In genomic region chr11:68399548-68400020, GRCm38 (mm10) we compare ENCODE assay signal across 9 mouse cellular contexts. TPM values are rescaled to one million over a fixed set of nuclear protein-coding genes. Genes with fewer than 3 reads are reported as not detected.
A peak's percentile ranks its signal among the peaks of the same experiment; 100 is the strongest.
DNase-seq lines count a peak whose midpoint lies in the region; ATAC-seq lines count a peak whose summit lies in the region.
"Had no signal": no experiment of that assay in that cellular context is flagged by ENCODE, and none has a peak within 500 bp of the region (broad histone marks: within the 10 kb centered on the region; RNA-seq: fewer than 3 reads in every experiment).

No protein-coding gene starts in this region.

- peak overlapping the region; percentile 83 for H3K9ac ChIP-seq in heart, embryonic 13.5 days
- H3K9ac ChIP-seq in neural tube, embryonic 13.5 days, result peak overlapping the region; percentile 74

- H3K4me2 ChIP-seq in heart, embryonic 13.5 days, result peak overlapping the region; percentile 94
- H3K4me2 ChIP-seq in neural tube, embryonic 13.5 days, result peak overlapping the region; percentile 89

- peaks cover 24% of the 10 kb centered on the region for H3K4me1 ChIP-seq in heart, embryonic 13.5 days
- peaks cover 27% of the 10 kb centered on the region for H3K4me1 ChIP-seq in neural tube, embryonic 13.5 days (replicated peaks)

- H3K27me3 ChIP-seq in heart, embryonic 13.5 days (replicated peaks), result peaks cover 93% of the 10 kb centered on the region
- H3K27me3 ChIP-seq in neural tube, embryonic 13.5 days, result peaks cover 86% of the 10 kb centered on the region
- H3K27me3 ChIP-seq: Patski had no signal

- peak overlapping the region; percentile 65 for H3K4me3 ChIP-seq in heart, embryonic 13.5 days
- peak overlapping the region; percentile 52 for H3K4me3 ChIP-seq in neural tube, embryonic 13.5 days

- no peaks in the 10 kb centered on the region for H3K36me3 ChIP-seq in heart, embryonic 13.5 days
- no peaks in the 10 kb centered on the region for H3K36me3 ChIP-seq in neural tube, embryonic 13.5 days

- DNase-seq in layer of hippocampus, adult 11-12 months (ENCODE audit: low spot score), result peak; percentile 9
- DNase-seq in layer of hippocampus, adult 9-10 months (ENCODE audit: low spot score), result no peak
- DNase-seq in brain, embryonic 18.5 days (ENCODE audit: low read depth, low spot score), result peak; percentile 51
- DNase-seq in layer of hippocampus, postnatal 14 days (ENCODE audit: low spot score in 2 of 2), result peak; percentile 27 to 41
- no peak for DNase-seq in ovary, postnatal 10 days (ENCODE audit: low spot score)

- WGBS in heart, embryonic 13.5 days, result under 1% methylated on average over 43 of the region's 47 CpGs
- WGBS in neural tube, embryonic 13.5 days, result under 1% methylated on average over 47 of the region's 47 CpGs

- ATAC-seq in heart, embryonic 13.5 days (ENCODE audit: extremely low read depth, insufficient number of reproducible peaks, low FRiP score, low TSS enrichment), result no peak
- peak; percentile 89 for ATAC-seq in neural tube, embryonic 13.5 days (ENCODE audit: low read depth)
- ATAC-seq in cerebellum, adult (ENCODE audit: insufficient number of reproducible peaks, low FRiP score, low TSS enrichment), result no peak

- peak overlapping the region; percentile 62 for H3K27ac ChIP-seq in heart, embryonic 13.5 days (replicated peaks)
- peak overlapping the region; percentile 72 for H3K27ac ChIP-seq in neural tube, embryonic 13.5 days (replicated peaks)

- H3K9me3 ChIP-seq in heart, embryonic 13.5 days, result peaks cover 8% of the 10 kb centered on the region; the same call in 1 of the 2 replicates
- no peaks in the 10 kb centered on the region for H3K9me3 ChIP-seq in neural tube, embryonic 13.5 days

RNA-seq across cellular contexts. Expression of gene Ntn1, which starts 1.0 kb away (rescaled TPM):
- 19.2 and 19.3 TPM in 2 replicates for polyA plus RNA-seq in heart, embryonic 13.5 days (2015; fragmentation: Nextera tagmentation; extraction: Ambion mirVana)
- 1 to 10 TPM; 7.1 to 7.4 TPM for total RNA-seq in layer of hippocampus, postnatal 14 days (2021)
- 31.3 and 35.3 TPM in 2 replicates for polyA plus RNA-seq in neural tube, embryonic 13.5 days (2015; fragmentation: Nextera tagmentation; extraction: Ambion mirVana)

RNA-seq across cellular contexts. Expression of gene Pik3r5, which starts 32.3 kb away (rescaled TPM):
- 0.23 and 0.39 TPM in 2 replicates for polyA plus RNA-seq in heart, embryonic 13.5 days (2015; fragmentation: Nextera tagmentation; extraction: Ambion mirVana)
- total RNA-seq in layer of hippocampus, postnatal 14 days (2021), result 1 to 10 TPM; 1.6 to 2.0 TPM
- 1.3 and 1.6 TPM in 2 replicates for polyA plus RNA-seq in neural tube, embryonic 13.5 days (2015; fragmentation: Nextera tagmentation; extraction: Ambion mirVana)

Comparison
In these comparisons a context has a peak if more than half of its experiments do, and no peak if none do; other contexts are left out.
1. DNase-seq: peak in layer of hippocampus, adult 11-12 months (single experiment), brain, embryonic 18.5 days (single experiment) and layer of hippocampus, postnatal 14 days (2 of 2); none in layer of hippocampus, adult 9-10 months (single experiment) and ovary, postnatal 10 days (single experiment).